Mouse (Mus musculus) heart, embryonic 12.5 days (tissue): ENCODE data around the gene Optc. TPM values are rescaled to one million over a fixed set of nuclear protein-coding genes. Genes with fewer than 3 reads are reported as not detected.

Source experiments
- ATAC-seq: fragments of 200-750 bp; cut with Nextera tagmentation; 2 replicates; pipeline ENCODE4 v1.8.0; 2017; ENCODE audit warnings: moderate TSS enrichment, moderate library complexity; ENCODE audit not compliant: insufficient number of reproducible peaks, low FRiP score
- H3K27ac ChIP-seq: fragments of 300-500 bp; sonication (generic); 2 replicates; pipeline ENCODE4 v1.5.1; 2016; ENCODE audit warnings: mild to moderate bottlenecking, moderate library complexity; ENCODE audit not compliant: poor library complexity, severe bottlenecking
- H3K27me3 ChIP-seq: fragments of 300-500 bp; sonication (generic); replicated peaks from 2 replicates; pipeline ENCODE4 v1.6.1; 2016; ENCODE audit warnings: mild to moderate bottlenecking, moderate library complexity
- H3K36me3 ChIP-seq: fragments of 300-500 bp; sonication (generic); 2 replicates; pipeline ENCODE4 v1.6.1; 2016; ENCODE audit warnings: mild to moderate bottlenecking, moderate library complexity
- H3K4me1 ChIP-seq: fragments of 300-500 bp; sonication (generic); replicated peaks from 2 replicates; pipeline ENCODE4 v1.6.1; 2016; ENCODE audit warnings: mild to moderate bottlenecking
- H3K4me2 ChIP-seq: fragments of 300-500 bp; sonication (generic); 2 replicates; pipeline ENCODE4 v1.6.1; 2016; ENCODE audit warnings: mild to moderate bottlenecking, moderate library complexity
- H3K4me3 ChIP-seq: fragments of 300-500 bp; sonication (generic); 2 replicates; pipeline ENCODE4 v1.5.1; 2016; ENCODE audit warnings: mild to moderate bottlenecking
- H3K9ac ChIP-seq: fragments of 300-500 bp; sonication (generic); 2 replicates; pipeline ENCODE4 v1.6.1; 2016; ENCODE audit warnings: mild to moderate bottlenecking, moderate library complexity
- H3K9me3 ChIP-seq: fragments of 300-500 bp; sonication (generic); replicated peaks from 2 replicates; pipeline ENCODE4 v1.6.1; 2016; ENCODE audit warnings: mild to moderate bottlenecking, moderate library complexity
- WGBS: fragments of 180-500 bp; shearing (Covaris S2); methylation state at CpG from one replicate; pipeline ENCODE4 v1.1.7; 2016; 5-methylcytosine and 5-hydroxymethylcytosine counted together
- polyA plus RNA-seq: library from polyadenylated mRNA; unstranded; fragments of >200 nt; fragmentation: Nextera tagmentation; extraction: Ambion mirVana; gene quantifications from 2 replicates; pipeline ENCODE4 v1.2.1, GENCODE M21; 2016

The Optc gene
- polyA plus RNA-seq: 0.22 and 0.66 TPM in 2 replicates

DNA sequence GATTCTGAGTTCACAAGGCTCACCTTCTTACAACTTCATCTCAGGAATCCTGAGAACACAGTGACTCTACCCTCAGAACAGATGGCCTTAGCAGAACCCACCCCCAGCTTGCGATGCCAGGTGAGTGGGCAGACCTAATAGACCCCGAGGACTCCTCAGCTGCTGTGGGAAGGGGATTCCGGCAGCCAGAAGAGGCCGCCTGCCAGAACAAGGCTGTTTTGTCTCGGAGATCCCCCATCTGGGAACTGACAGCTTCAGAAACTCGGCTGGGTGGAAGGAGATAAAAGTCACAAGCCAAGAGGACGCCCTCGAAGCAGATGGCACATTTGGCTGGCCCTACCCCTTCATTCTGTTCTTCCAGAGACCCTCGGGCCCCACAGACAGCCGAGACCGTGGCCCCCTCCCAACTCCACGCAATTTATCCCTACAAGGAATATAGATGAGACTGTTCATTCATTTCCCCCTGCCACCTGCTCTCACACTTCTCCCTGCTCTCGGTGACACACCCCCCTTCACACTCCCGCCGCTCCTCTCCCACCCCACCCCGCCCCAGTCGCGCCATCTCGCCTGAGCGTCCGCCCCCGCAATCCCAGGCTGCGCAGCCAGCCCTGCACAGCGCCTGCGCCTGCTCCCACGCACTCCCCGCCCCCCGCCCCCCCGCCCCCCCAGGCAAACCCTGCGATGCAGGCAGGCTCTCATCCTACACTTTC is at the start of gene Optc:
Optc (minus strand) TSS at position 51 of the 710 bp plus-strand sequence.
- Histone ChIP-seq H3K36me3 (no peaks in the 10 kb centered on the region), H3K9ac (peak within 1 kb of the TSS; percentile 68), H3K9me3 (no peaks in the 10 kb centered on the region), H3K4me2 (peak within 1 kb of the TSS; percentile 90), H3K27ac (peak within 1 kb of the TSS; percentile 32), H3K4me1 (peaks cover 30% of the 10 kb centered on the region), H3K4me3 (peak within 1 kb of the TSS; percentile 45), H3K27me3 (peaks cover 25% of the 10 kb centered on the region)
- 3% methylated on average over 29 of the region's 30 CpGs for WGBS
- ATAC-seq: peak; percentile 44

DNA sequence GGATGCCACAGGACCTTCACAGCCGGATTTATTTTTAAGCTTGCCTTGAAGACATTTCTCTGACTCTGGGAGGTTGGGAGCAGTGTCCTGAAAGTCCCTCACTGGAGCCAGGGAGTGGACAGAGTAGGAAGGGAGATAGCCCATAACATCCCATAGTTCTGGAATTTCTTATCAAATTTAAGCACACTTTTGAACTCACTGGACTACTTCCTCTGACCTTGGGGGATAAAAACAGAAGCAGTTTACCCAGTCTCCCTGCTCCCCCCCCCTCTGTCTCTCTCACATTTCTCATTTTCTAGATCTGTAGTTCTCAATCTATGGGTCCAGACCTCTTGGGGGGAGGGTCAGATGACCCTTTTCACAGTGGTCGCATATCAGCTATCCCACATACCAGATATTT is 46.2 kb upstream of the Optc start:
- Histone ChIP-seq H3K36me3 (no peaks in the 10 kb centered on the region), H3K27ac (0 out of 2 replicates have a peak overlapping the region, but pooled peaks have one; percentile 5), H3K9ac (no peak overlapping the region), H3K4me2 (no peak overlapping the region), H3K4me3 (no peak overlapping the region), H3K9me3 (no peaks in the 10 kb centered on the region), H3K27me3 (no peaks in the 10 kb centered on the region), H3K4me1 (peaks cover 39% of the 10 kb centered on the region)
- 30% methylated on average over 2 of the region's 2 CpGs for WGBS
- ATAC-seq: 0 out of 2 replicates have a peak, but pooled peaks have one; percentile 33

DNA sequence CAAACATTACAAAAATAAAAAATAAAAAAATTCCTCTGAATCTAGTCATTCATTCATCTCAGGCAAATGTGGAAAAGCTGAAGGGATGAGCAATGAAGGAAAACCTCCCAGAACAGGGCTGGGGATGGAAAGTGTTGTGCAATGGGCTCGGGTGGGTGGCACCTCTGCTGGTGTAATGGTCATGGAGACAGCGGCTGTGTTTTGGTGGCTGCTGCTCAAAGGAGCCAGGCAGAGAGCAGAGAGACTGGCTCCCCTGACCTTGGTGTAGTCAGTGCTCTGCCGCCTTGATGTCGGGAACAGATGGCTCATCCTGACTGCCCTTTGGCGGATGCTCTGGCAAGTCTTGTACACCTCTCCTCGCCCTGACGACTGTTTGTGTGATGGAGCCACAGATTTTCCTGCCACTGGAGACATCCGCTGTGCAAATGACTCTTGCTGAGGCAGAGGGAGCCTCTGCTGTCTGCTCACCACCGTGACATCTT is 45.5 kb upstream of the Optc start:
- Histone ChIP-seq H3K4me3 (no peak overlapping the region), H3K9ac (no peak overlapping the region), H3K27me3 (no peaks in the 10 kb centered on the region), H3K4me2 (no peak overlapping the region), H3K36me3 (no peaks in the 10 kb centered on the region), H3K9me3 (no peaks in the 10 kb centered on the region), H3K27ac (0 out of 2 replicates have a peak overlapping the region, but pooled peaks have one; percentile 5), H3K4me1 (peaks cover 39% of the 10 kb centered on the region)
- 43% methylated on average over 9 of the region's 9 CpGs for WGBS
- no peak for ATAC-seq

DNA sequence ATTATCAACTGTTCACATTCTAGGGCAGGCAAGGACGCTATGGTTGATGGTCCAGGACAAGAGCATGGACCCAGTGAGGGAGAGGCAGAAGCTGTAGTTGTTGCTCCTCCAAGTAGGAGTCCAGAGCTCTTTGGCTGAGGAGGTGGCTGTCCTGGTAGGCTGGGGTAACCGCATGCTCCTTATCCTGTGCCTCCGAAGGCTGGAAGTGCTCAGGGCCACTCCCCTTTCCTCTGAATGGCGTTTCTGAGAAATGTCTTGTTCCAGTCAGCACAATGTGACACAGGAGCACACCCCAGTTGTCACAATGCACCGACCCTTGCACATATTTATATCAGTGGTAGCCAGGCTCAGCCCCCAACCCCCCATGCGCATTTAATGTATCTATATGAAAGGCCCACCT is 43.8 kb upstream of the Optc start:
- Histone ChIP-seq H3K4me1 (peaks cover 39% of the 10 kb centered on the region), H3K36me3 (no peaks in the 10 kb centered on the region), H3K9me3 (peaks cover 2% of the 10 kb centered on the region; the same call in 1 of the 2 replicates), H3K4me3 (no peak overlapping the region), H3K9ac (no peak overlapping the region), H3K4me2 (no peak overlapping the region), H3K27ac (no peak overlapping the region), H3K27me3 (no peaks in the 10 kb centered on the region)
- peak; percentile 68; the same call in 1 of the 2 replicates for ATAC-seq
- WGBS: 39% methylated on average over 6 of the region's 6 CpGs

DNA sequence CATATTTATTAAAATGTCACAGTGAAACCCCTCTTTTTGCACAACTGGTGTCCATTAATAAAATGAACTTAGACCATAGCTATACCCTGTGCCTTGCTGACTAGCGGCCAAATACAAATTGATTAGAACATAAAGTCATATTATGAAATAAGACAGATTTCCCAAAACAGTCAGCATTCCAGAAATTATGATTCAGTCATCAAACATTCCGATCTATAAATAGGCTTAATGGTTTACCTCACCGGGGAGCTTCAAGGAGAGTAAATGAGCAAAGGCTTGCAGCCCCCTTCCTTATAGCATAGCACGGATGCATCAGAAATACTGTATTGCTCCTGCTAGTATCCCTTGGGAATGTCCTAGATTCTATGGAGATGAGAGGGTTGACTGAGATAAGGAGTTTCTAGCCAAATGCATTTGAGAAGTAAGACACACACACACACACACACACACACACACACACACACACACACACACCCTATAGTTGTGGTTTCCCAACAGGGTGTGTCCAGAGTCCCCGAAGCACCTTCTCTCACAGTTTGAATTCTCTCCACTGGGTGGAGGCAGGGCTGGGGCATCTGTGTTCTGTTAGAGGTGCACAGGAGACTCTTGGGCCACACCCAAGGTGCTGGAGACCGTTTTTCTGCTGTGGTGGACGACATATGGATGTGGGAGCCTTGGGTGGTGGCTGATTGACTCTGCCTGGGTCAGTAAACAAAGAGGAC is 42.4 kb upstream of the Optc start:
- peaks cover 3% of the 10 kb centered on the region; the same call in 1 of the 2 replicates for H3K9me3 ChIP-seq
- H3K4me1 ChIP-seq: peaks cover 34% of the 10 kb centered on the region
- no peaks in the 10 kb centered on the region for H3K27me3 ChIP-seq
- 60% methylated on average over 7 of the region's 7 CpGs for WGBS
- H3K4me2 ChIP-seq: no peak overlapping the region
- ATAC-seq: no peak
- no peaks in the 10 kb centered on the region for H3K36me3 ChIP-seq
- H3K4me3 ChIP-seq: no peak overlapping the region
- H3K9ac ChIP-seq: no peak overlapping the region
- H3K27ac ChIP-seq: no peak overlapping the region

DNA sequence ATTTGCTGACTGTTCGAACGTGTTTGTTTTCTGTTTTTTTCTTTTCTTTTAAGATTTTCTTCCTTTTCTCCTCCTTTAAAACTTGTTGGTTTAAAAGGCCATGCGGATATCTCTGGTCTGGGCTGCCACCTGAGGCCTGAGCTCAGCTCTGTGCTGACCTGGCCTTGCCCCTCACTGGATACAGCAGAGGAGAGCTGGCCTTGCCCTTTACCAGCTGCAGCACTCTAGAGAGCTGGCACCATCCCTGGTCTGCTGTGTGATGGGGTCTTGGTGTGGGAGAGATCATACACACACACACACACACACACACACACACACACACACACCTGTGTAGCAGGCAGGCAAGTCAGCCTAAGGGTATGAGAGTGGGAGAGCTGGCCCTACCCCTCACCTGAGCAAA is 37.3 kb upstream of the Optc start:
- H3K27me3 ChIP-seq: no peaks in the 10 kb centered on the region
- 85% methylated on average over 3 of the region's 3 CpGs for WGBS

DNA sequence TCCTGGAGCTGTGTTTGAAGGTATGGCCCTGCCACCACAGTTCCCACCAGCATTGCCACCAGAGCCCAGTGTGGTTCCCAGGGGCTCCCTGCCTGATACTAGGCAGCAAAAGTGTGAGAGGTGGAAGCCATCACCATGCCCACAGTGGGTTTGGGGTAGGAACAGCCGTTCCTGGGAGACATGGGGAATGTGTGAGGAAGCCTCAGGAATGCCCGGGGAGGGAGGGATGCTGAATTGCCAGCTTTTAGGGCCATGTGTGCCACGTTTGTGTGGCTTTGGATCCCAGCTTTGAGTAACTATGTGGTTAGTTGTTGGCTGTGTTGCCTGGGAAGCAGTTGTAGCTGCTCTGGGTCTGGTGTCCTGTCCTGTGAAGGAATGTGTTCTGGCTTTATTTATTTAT is 34.1 kb upstream of the Optc start:
- H3K27me3 ChIP-seq: no peaks in the 10 kb centered on the region
- no peak for ATAC-seq
- H3K4me1 ChIP-seq: 0 out of 2 replicates have a peak, but pooled peaks cover 8% of the 10 kb centered on the region
- no peaks in the 10 kb centered on the region for H3K36me3 ChIP-seq
- WGBS: 75% methylated on average over 3 of the region's 3 CpGs
- no peak overlapping the region for H3K4me2 ChIP-seq
- H3K27ac ChIP-seq: no peak overlapping the region
- H3K9me3 ChIP-seq: peaks cover 10% of the 10 kb centered on the region
- no peak overlapping the region for H3K9ac ChIP-seq
- no peak overlapping the region for H3K4me3 ChIP-seq

More for the DNA sequence above, 37.3 kb upstream of the Optc start:
- H3K4me1 ChIP-seq: peaks cover 8% of the 10 kb centered on the region
- no peak overlapping the region for H3K9ac ChIP-seq
- no peak overlapping the region for H3K27ac ChIP-seq
- H3K4me3 ChIP-seq: no peak overlapping the region
- ATAC-seq: no peak
- no peaks in the 10 kb centered on the region for H3K36me3 ChIP-seq
- peaks cover 10% of the 10 kb centered on the region for H3K9me3 ChIP-seq
- no peak overlapping the region for H3K4me2 ChIP-seq

DNA sequence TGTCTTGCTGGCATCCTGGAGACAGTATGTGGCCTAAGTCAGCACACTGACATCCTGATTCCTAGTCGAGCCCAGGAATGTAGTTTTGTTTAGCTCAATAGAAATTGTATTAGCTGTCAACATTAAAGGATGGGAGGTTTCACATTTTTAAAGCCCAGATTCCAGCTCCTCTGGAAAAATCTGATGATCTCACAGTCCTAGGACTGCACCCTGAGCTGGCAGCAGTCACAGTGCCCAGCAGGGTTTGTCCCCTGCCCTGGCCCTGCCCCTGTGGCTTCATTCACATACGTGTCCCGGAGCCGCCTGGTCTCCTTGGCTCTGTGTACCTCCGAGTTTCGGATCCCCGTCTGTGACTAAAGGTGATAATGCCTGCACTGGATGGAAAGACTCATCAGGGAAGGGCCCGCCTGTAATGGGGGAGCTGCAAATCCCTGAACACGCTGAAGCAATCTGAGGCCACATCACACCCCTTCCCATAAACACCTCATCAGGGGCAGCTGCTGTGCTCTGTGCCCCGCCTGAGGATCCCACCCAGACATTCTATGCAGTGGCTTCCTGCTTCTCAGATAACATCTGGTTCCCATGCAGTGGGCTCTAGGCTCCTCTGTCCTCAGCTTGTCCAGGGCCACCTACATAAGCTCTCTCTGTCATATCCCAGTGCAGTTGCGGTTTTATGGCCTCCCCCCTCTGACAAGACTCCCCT is 33.5 kb upstream of the Optc start:
- H3K4me2 ChIP-seq: no peak overlapping the region
- H3K27me3 ChIP-seq: no peaks in the 10 kb centered on the region
- H3K4me3 ChIP-seq: no peak overlapping the region
- peaks cover 8% of the 10 kb centered on the region; the same call in 1 of the 2 replicates for H3K9me3 ChIP-seq
- H3K27ac ChIP-seq: no peak overlapping the region
- 52% methylated on average over 11 of the region's 11 CpGs for WGBS
- H3K36me3 ChIP-seq: no peaks in the 10 kb centered on the region
- peak; percentile 22; the same call in 1 of the 2 replicates for ATAC-seq
- 0 out of 2 replicates have a peak, but pooled peaks cover 8% of the 10 kb centered on the region for H3K4me1 ChIP-seq
- no peak overlapping the region for H3K9ac ChIP-seq

DNA sequence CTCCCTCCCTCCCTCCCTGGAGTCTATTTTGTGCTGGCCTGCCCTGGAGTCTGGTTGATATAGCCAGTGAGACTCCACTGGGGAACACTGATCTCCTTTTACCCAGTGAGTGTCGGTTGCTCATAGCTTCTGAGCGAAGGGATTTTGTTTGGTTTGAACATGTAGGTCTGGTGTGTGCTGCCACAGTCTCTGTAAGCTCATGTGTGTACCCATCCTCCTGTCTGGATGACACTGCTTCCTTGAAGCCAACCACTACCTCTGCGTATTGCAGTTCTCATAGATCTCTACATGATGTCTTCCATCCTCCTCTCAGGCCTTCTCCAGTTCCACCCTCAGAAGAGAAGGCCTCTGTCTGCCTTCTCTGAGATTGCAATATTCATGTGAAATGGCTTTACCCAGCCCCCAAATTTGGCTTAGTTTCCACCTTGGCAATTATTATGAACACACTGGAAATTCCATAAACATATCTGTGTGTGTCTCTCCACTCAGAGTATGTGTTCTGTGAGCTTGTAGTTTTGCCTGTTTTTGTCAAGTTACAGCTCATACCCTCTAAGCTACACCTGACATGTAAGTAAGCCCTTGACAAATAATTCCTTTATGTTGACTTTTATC is 32.8 kb upstream of the Optc start:
- H3K27ac ChIP-seq: no peak overlapping the region
- H3K9me3 ChIP-seq: peaks cover 12% of the 10 kb centered on the region; the same call in 1 of the 2 replicates
- no peak overlapping the region for H3K4me3 ChIP-seq
- H3K4me1 ChIP-seq: 0 out of 2 replicates have a peak, but pooled peaks cover 8% of the 10 kb centered on the region
- no peak for ATAC-seq
- no peaks in the 10 kb centered on the region for H3K27me3 ChIP-seq
- 80% methylated on average over 3 of the region's 3 CpGs for WGBS
- no peak overlapping the region for H3K4me2 ChIP-seq
- H3K9ac ChIP-seq: no peak overlapping the region
- no peaks in the 10 kb centered on the region for H3K36me3 ChIP-seq

DNA sequence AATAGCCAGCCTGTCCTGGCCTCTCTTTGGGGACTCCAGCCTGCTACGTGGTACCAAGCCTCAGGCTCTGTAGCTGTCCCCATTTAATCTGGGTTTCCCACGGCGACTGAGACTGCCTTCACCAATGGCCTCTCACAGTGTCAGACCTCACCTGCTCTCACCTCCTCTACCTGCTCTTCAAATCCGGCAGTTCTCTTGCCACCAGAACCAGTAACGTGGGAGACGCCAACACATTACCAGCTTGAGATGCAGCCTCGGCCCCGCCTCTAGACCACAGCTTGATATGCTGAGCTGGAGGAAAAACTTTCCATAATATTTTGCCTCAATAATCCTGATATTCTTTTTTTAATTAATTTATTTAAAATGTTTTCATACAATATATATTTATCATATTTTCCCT is 31.9 kb upstream of the Optc start:
- WGBS: 86% methylated on average over 8 of the region's 8 CpGs
- Histone ChIP-seq H3K9me3 (peaks cover 12% of the 10 kb centered on the region; the same call in 1 of the 2 replicates), H3K27me3 (no peaks in the 10 kb centered on the region), H3K4me3 (no peak overlapping the region), H3K27ac (no peak overlapping the region), H3K9ac (no peak overlapping the region), H3K4me1 (0 out of 2 replicates have a peak, but pooled peaks cover 8% of the 10 kb centered on the region), H3K4me2 (no peak overlapping the region), H3K36me3 (no peaks in the 10 kb centered on the region)
- no peak for ATAC-seq
